Mouse (Mus musculus): Measurements from ENCODE around the gene Ercc6l2.

The Ercc6l2 gene

GRCm38 (mm10) chr13:63929917-63930515 is 115.0 kb downstream of the Ercc6l2 start:
- no peak for DNase-seq (ENCODE audit: low read depth, low spot score)

GRCm38 (mm10) chr13:63930525-63930924 is 115.5 kb downstream of the Ercc6l2 start:
- DNase-seq (ENCODE audit: low read depth, low spot score), result no peak

DNA sequence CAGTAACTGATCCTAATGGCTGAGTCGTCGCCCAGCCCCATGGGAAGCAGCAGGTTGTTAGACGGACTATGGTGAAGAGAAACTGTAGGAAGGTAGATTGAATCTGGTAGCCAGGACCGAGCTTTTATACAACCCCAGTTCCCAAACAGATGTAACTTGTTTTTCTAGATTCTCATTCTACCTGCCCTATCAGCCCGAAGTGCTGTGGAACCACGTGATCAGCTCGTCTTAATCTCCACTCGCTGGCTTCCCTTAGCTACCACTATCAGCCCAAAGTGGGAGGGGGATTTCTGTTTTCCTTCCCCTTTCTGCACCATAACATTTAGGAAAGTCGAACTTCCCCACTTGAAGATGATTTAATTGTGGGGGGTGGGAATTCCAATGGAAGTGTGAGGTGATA is 121.3 kb downstream of the Ercc6l2 start:
- no peak for DNase-seq (ENCODE audit: low read depth, low spot score)

- DNase-seq (ENCODE audit: low read depth, low spot score), result no peak
These were observed 125.2 kb downstream of the Ercc6l2 start for GRCm38 (mm10) chr13:63940257-63940656.

DNA sequence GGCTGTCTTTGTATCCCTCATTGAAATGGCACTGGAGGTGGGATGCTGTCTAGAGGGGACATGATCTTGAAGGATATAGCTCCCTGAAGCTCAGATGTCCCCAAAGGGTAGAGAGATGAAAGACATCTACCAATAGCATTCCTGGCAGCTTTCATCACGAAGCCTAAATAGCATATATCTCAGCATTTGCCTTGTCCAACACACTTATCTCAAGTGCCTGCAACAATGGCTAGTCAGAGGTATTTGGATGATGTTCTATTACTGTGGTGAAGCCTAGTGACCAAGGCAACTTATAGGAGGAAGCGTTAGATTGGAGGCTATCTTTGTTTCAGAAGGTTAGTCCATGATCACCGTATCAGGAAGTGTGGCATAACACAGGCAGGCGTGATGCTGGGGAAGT is 126.1 kb downstream of the Ercc6l2 start:
- no peak for DNase-seq (ENCODE audit: low read depth, low spot score)

DNA sequence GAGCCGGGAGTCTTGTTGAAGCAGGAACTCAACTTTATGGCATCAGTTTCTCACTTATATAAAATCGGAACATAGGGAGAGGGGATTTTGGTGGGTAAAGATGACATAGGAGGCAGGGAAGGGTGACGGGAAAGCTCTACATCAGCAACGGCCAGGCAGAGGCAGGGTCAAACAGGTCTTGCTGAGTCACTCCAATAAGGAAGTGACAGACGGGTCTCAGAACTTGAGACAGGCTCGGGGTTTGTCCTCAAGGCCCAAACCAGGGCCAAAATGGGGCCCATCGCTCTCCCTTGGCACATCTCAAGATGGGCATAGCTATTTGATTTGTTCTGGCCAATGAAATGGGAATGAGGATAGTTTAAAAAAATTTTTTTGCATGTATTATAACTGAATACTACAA is 128.6 kb downstream of the Ercc6l2 start:
- no peak for DNase-seq (ENCODE audit: low read depth, low spot score)

DNA sequence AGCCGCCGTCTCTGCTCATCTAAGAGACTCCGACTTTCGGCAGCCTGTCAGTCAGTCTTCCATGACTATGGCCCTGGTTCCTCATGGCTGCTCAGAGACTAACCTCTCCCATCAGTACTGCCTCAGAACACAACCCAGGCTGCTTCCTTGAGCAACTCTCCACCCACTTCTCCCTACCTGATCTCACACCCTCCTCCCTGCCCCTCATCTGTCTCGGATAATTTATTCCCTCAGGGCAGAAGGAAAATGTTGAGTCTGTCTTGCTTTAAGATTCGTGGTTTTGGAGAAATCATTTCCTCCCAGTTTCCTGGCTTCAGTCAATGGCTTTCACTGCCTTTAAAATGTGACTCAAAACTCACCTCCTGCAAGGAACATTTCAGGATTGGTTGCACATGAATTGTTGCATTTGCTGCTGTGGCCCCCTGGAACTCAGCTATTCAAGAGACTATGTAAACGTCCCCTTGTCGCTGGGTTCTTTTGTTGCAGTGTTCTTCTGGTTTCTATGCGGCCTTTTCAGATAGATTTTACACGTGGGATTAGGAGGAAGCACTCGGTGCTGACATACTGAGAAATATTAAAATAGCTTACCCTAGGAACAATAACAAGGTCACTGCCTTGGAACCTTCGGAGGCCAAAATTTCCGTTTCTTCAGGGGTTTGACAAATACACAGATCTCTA is 129.4 kb downstream of the Ercc6l2 start:
- no peak for DNase-seq (ENCODE audit: low read depth, low spot score)

Data from forelimb bud, embryonic 11.5 days (tissue).